Mouse (Mus musculus) liver, adult 2 months (tissue): Measurements from ENCODE around the gene Slc12a8. TPM values are rescaled to one million over a fixed set of nuclear protein-coding genes. Genes with fewer than 3 reads are reported as not detected.

Experiments
- DNase-seq: peaks from one replicate; pipeline ENCODE4 v3.0.0-alpha.2; 2011; ENCODE audit warnings: low read depth, low spot score; ENCODE audit errors: extremely low read depth
- H3K27ac ChIP-seq: fragments of 200-500 bp; replicated peaks from 2 replicates; pipeline ENCODE4 v1.5.1; 2012; ENCODE audit warnings: low read depth, mild to moderate bottlenecking, control low read depth, inconsistent platforms, low read length; ENCODE audit not compliant: insufficient read depth
- H3K27me3 ChIP-seq: fragments of 200-500 bp; 2 replicates; pipeline ENCODE4 v1.6.1; 2012; ENCODE audit warnings: mild to moderate bottlenecking, moderate library complexity, low read length, inconsistent platforms; ENCODE audit not compliant: control insufficient read depth, insufficient read depth
- H3K36me3 ChIP-seq: fragments of 200-500 bp; 2 replicates; pipeline ENCODE4 v1.6.1; 2012; ENCODE audit warnings: low read length, inconsistent platforms; ENCODE audit not compliant: control insufficient read depth, insufficient read depth
- H3K4me1 ChIP-seq: fragments of 200-500 bp; 2 replicates; pipeline ENCODE4 v1.6.1; 2011; ENCODE audit warnings: low read length; ENCODE audit not compliant: control insufficient read depth, insufficient read depth
- H3K4me3 ChIP-seq: fragments of 200-500 bp; 2 replicates; pipeline ENCODE4 v1.5.1; 2011; ENCODE audit warnings: low read depth, mild to moderate bottlenecking, control low read depth, low read length, moderate library complexity; ENCODE audit not compliant: insufficient read depth
- H3K79me2 ChIP-seq: fragments of 200-500 bp; 2 replicates; pipeline ENCODE4 v1.6.1; 2012; ENCODE audit warnings: inconsistent platforms, mild to moderate bottlenecking, low read length, moderate library complexity; ENCODE audit not compliant: control insufficient read depth, insufficient read depth
- H3K9ac ChIP-seq: fragments of 200-500 bp; 2 replicates; pipeline ENCODE4 v1.6.1; 2012; ENCODE audit warnings: low read depth, mild to moderate bottlenecking, control low read depth, inconsistent platforms, low read length
- CTCF ChIP-seq: fragments of 200-500 bp; IDR thresholded peaks from 2 replicates; pipeline ENCODE4 v1.5.1; 2011; ENCODE audit warnings: low read depth, low read length, control low read depth
- POLR2A ChIP-seq: fragments of 200-500 bp; IDR thresholded peaks from 2 replicates; pipeline ENCODE4 v1.6.1; 2011; ENCODE audit warnings: low read length, control low read depth; ENCODE audit not compliant: insufficient read depth; ENCODE audit errors: extremely low read depth
- WGBS: fragments of 180-500 bp; shearing (Covaris S2); methylation state at CpG from one replicate; pipeline ENCODE4 v1.1.7; 2018; 5-methylcytosine and 5-hydroxymethylcytosine counted together
- polyA plus RNA-seq: library from polyadenylated mRNA; depleted of rRNA; stranded (reverse); fragments of >200 nt; gene quantifications from 2 replicates; pipeline ENCODE4 v1.2.3, GENCODE M21; 2012
- total RNA-seq: library from RNA; depleted of rRNA; stranded (reverse); fragments of >200 nt; gene quantifications from 2 replicates; pipeline ENCODE4 v1.2.3, GENCODE M21; 2014

The Slc12a8 gene
- total and polyA plus RNA-seq, 2 experiments: 0.09 to 0.32 TPM

GRCm38 (mm10) chr16:33612056-33612770 is 95.1 kb downstream of the Slc12a8 start:
- Histone ChIP-seq H3K4me1 (no peaks in the 10 kb centered on the region), H3K79me2 (no peaks in the 10 kb centered on the region), H3K4me3 (no peak overlapping the region), H3K27ac (no peak overlapping the region), H3K9ac (no peak overlapping the region), H3K27me3 (no peaks in the 10 kb centered on the region), H3K36me3 (no peaks in the 10 kb centered on the region)
- 80% methylated on average over 6 of the region's 6 CpGs for WGBS
- TF ChIP-seq POLR2A (no peak), CTCF (no peak)
- DNase-seq: no peak

- no peak overlapping the region for H3K27ac ChIP-seq
- H3K27me3 ChIP-seq: no peaks in the 10 kb centered on the region
- no peak for TF ChIP-seq POLR2A
- H3K4me1 ChIP-seq: no peaks in the 10 kb centered on the region
- no peak for DNase-seq
- H3K79me2 ChIP-seq: no peaks in the 10 kb centered on the region
- H3K9ac ChIP-seq: no peak overlapping the region
- H3K4me3 ChIP-seq: no peak overlapping the region
- 84% methylated on average over 3 of the region's 3 CpGs for WGBS
- no peaks in the 10 kb centered on the region for H3K36me3 ChIP-seq
These were observed 98.9 kb downstream of the Slc12a8 start for GRCm38 (mm10) chr16:33615986-33616385.

- H3K79me2 ChIP-seq: no peaks in the 10 kb centered on the region
- no peaks in the 10 kb centered on the region for H3K36me3 ChIP-seq
- no peaks in the 10 kb centered on the region for H3K4me1 ChIP-seq
- TF ChIP-seq POLR2A: no peak
- TF ChIP-seq CTCF: no peak
- no peak overlapping the region for H3K27ac ChIP-seq
- H3K27me3 ChIP-seq: no peaks in the 10 kb centered on the region
- H3K9ac ChIP-seq: no peak overlapping the region
- no peak for DNase-seq
- 61% methylated on average over 3 of the region's 3 CpGs for WGBS
- no peak overlapping the region for H3K4me3 ChIP-seq
These were observed 104.7 kb downstream of the Slc12a8 start for GRCm38 (mm10) chr16:33621836-33622235.

GRCm38 (mm10) chr16:33624586-33624985 is 107.5 kb downstream of the Slc12a8 start:
- Histone ChIP-seq H3K4me3 (no peak overlapping the region), H3K36me3 (no peaks in the 10 kb centered on the region), H3K27me3 (no peaks in the 10 kb centered on the region), H3K9ac (no peak overlapping the region), H3K27ac (no peak overlapping the region), H3K79me2 (no peaks in the 10 kb centered on the region), H3K4me1 (no peaks in the 10 kb centered on the region)
- DNase-seq: peak; percentile 27
- 93% methylated on average over 9 of the region's 9 CpGs for WGBS
- TF ChIP-seq CTCF: no peak
- no peak for TF ChIP-seq POLR2A

GRCm38 (mm10) chr16:33629539-33629938 is 112.4 kb downstream of the Slc12a8 start:
- Histone ChIP-seq H3K36me3 (no peaks in the 10 kb centered on the region), H3K79me2 (no peaks in the 10 kb centered on the region), H3K4me3 (no peak overlapping the region), H3K27ac (no peak overlapping the region), H3K4me1 (no peaks in the 10 kb centered on the region), H3K9ac (no peak overlapping the region), H3K27me3 (no peaks in the 10 kb centered on the region)
- 88% methylated on average over 5 of the region's 5 CpGs for WGBS
- no peak for TF ChIP-seq CTCF
- no peak for TF ChIP-seq POLR2A
- DNase-seq: no peak

GRCm38 (mm10) chr16:33635836-33636595 is 118.9 kb downstream of the Slc12a8 start:
- no peak for DNase-seq
- no peaks in the 10 kb centered on the region for H3K27me3 ChIP-seq
- no peak for TF ChIP-seq POLR2A
- no peak for TF ChIP-seq CTCF
- H3K79me2 ChIP-seq: no peaks in the 10 kb centered on the region
- no peaks in the 10 kb centered on the region for H3K36me3 ChIP-seq
- H3K27ac ChIP-seq: no peak overlapping the region
- 85% methylated on average over 12 of the region's 12 CpGs for WGBS
- H3K4me3 ChIP-seq: no peak overlapping the region
- no peak overlapping the region for H3K9ac ChIP-seq
- no peaks in the 10 kb centered on the region for H3K4me1 ChIP-seq
